Mouse (Mus musculus) embryo, embryonic 11 days (tissue): ENCODE data around the gene Lamtor1.

Experiments used
- DNase-seq: peaks from one replicate; pipeline ENCODE4 v3.0.0-alpha.2; 2015

Lamtor1 gene

GRCm38 (mm10) chr7:101905561-101906286 is at the start of gene Lamtor1:
TSS of gene Lamtor1 (plus strand) at chr7:101905904.
- peak; percentile 100 for DNase-seq

DNA sequence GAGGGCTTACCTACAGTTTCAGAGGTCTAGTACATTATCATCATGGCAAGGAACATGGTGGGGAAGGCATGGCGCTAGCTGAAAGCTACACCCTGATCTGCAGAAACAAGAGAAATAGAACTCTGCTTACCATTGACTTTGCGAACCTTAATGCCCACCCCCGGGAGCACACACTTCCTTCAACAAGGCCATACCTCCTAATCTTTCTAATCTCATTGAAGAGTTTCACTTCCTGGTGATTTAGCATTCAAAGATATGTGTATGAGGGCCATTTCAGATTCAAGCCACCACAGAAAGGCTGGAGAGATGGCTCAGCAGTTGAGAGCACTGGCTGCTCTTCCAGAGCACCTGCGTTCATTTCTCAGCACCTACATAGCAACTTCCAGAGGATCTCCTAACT is 48.6 kb upstream of the Lamtor1 start, which contains the start of gene Folr2:
TSS of gene Folr2 (minus strand) at position 101 of the 400 bp plus-strand sequence.
- no peak for DNase-seq

DNA sequence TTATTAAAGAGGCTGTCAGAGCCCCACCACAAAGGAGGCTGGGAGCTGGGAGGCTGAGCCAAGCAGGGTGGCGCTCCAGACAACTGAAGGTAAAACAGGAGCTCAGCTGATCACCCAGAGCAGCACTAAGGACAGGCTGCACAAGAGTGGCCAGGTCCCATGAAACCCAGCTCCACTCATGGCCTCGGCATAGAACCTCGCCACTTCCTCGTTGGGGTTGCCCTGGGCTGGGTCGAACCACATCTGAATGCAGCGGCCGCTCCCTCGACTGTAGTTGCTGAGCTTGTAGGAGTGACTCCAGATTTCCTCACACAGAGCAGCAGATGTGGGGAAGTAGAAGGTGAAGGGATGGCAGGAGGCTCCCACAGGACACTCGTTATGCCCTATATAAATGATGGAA is 47.3 kb upstream of the Lamtor1 start:
- DNase-seq = no peak

DNA sequence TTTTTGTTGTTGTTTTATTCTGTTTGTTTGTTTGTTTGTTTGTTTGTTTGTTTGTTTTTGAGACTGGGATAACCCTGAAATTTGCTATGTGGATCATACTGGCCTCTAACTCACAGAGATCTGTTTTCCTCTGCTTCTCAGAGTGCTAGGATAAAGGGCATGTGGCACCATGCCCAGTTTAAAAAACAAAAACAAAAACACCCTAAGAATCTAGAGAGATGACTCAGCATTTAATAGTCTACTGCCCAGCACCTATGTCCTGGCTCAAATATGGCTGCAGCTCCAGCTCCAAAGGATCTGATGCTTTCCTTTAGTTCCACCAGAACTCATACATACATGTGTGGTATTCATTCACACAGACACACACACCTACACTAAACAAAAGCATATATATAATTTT is 44.7 kb upstream of the Lamtor1 start:
- no peak for DNase-seq

GRCm38 (mm10) chr7:101862291-101862690 is 43.4 kb upstream of the Lamtor1 start:
- no peak for DNase-seq

GRCm38 (mm10) chr7:101863415-101863814 is 42.3 kb upstream of the Lamtor1 start, which contains the start of gene Anapc15:
TSS of gene Anapc15 (plus strand) at chr7:101863715.
- DNase-seq = no peak

GRCm38 (mm10) chr7:101866491-101867265 is 39.0 kb upstream of the Lamtor1 start:
- no peak for DNase-seq

GRCm38 (mm10) chr7:101867482-101867881 is 38.2 kb upstream of the Lamtor1 start:
- no peak for DNase-seq

DNA sequence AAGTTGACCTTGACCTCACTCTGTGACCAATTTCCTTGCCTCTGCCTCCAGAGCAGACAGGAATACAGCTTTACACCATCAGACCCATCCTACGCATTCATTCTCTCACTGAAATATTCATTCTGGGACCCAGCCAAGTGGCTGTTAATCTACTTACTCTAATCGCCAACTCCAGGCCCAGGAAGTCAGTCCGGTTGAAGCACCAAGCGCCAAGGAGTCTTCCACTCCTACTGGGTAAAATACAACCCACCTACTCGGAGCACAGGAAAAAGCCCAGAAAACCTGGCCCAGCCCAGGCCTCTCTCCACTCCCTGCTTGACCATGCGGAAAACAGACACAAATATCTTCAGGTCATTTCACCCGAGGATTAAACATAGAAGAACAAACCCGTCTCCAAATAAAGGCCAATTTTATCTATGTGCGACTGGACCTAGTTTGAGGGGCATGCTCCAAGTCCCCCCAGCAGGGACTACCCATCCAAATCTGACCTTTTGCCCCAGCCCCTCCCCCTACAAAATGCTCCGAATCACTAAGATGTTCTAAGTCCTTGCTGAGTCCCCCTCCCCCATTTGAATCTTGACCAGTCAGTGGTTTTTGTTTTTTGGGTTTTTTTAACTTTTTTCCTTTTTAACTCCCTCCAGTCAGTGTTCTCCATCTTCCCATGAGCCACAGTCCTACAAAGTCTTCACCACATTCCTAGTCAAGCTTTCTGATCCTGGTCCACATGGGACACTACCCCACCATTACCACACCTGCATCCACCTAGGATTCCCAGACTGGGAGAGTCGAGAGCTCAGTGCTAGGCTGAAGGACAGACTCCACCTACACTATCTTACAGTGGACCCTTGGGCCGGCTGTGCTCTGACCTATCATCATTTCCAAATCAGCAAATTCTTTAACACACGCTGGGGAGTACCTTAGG is 37.2 kb upstream of the Lamtor1 start:
- no peak for DNase-seq

DNA sequence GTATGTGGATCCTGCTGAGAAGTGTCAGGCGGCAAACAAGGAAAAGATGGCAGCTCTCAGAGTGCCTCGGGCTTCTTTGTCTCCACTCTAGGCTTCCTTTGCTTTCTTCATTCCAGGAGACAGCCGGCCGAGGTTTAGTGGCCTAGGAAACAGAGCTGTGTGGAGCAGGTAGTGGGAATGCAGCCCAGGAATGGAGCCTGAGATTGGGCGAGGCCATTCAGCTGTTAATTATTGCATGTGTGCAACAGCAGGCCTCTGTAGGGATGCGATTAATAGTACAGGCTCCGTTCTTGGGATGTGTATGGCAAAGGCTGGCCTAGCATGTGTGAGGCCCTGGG is 36.6 kb upstream of the Lamtor1 start:
- no peak for DNase-seq

DNA sequence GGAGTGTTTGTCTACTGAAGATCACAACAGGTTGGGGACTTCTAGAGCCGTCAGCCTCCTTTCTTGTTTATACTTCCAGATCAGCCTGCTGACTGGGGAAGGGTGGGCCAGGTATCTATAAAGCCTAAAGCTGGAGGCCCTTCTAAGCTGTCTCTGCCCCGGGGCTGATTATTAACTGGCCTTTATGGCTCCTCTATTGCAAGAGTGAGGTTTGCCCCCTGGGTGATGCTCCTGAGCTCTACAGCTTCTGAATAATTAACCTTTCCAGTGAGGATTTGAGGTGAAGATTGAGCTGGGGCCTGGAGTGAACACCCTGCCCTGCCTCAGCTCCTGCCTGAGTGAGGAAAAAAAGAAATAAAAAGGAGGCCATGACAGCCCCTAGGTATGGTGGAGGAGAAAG is 35.1 kb upstream of the Lamtor1 start, which contains the start of gene Folr1:
TSS of gene Folr1 (minus strand) at position 160 of the 400 bp plus-strand sequence.
- no peak for DNase-seq

DNA sequence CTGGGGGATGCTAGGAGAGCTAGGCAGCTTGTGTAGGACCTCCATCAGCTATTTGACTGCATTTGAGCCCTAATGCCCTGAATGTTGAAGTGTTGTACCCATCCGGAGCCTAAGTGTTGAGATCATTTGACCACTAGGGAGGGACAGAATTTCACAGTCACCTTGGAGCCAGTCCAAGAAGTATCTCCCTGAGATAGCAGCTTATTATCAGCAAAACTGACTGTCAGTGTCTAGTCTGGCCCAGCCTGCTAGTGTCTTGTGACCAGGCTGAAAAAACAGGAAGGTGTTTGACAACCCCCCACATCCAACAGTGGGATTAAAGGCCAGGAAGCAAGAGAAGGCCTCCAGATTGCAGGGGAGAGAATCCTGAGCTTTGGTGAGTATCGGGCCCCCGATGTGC is 34.4 kb upstream of the Lamtor1 start:
- no peak for DNase-seq

DNA sequence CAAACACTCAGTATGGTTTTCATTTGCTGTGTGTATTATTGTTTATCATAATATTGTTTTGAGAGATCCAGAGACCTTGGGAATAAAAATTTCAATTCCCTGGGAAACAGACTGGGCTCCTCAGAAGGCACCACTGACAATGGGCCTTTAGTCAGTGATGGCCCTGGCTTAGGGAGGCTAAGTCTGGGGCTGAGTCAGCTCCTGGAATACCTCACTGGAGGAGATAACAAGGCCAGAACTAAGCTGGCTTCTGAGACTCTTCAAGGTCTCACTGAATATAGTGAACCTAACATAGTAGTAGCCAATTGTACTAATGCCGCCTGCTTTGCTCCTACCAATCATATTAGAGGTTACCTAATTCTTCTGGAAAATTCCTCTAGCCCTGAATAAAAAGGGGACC is 29.7 kb upstream of the Lamtor1 start:
- DNase-seq = no peak

DNA sequence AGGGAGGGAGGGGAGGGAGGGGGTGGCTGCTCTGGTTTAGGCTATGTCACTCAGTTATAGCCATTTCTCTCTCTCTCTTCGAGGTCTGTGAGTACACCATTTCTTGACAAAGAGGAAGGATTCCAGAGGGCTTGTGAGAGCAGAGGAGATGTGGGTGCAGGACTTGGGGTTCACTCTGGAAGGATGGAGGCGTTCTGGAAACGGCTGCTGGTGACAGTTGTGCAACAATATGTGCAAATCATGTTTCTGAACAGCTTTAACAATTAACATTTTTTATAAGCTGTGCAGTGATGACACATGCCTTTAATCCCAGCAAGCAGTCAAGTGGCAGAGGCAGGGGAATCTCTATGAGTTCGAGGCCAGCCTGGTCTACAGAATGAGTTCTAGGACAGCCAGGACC is 24.8 kb upstream of the Lamtor1 start:
- no peak for DNase-seq

GRCm38 (mm10) chr7:101882413-101883154 is 23.1 kb upstream of the Lamtor1 start:
- no peak for DNase-seq

DNA sequence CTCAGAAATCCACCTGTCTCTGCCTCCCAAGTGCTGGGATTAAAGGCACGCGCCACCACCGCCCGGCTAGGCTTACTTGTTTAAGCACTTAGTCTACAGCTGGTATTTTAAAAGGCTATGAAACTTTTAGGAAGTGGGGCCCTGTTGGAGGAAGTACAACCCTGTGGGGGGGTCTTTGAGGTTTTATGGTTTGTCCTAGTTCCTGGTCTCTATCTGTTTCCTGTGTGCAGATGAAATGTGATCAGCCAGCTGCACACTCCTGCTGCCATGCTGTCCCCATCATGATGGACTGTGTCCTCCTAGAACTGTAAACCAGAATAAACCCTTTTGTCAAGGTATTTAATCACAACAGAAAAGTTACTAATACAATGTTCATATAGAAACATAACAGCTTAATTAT is 21.5 kb upstream of the Lamtor1 start:
- no peak for DNase-seq

DNA sequence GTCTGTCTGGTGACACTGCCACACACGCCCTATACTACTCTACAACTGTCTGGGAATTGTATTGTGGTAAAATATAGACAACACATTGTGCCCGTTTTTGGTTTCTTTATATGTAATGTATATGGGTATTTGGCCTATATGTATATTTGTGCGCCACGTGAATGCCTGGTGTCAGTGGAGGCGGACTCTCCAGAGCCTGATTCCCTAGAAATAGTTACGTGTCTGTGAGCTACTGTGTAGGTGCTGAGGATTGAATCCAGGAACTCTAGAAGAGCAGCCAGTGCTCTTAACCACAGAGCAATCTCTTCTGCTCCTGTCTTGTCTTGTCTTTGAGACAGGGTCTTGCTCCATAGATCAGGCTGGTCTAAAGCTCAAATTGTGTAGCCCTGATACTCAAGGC is 19.4 kb upstream of the Lamtor1 start:
- no peak for DNase-seq

- no peak for DNase-seq
These were observed 17.2 kb upstream of the Lamtor1 start for GRCm38 (mm10) chr7:101888460-101888859.

- DNase-seq = peak; percentile 11
These were observed 10.0 kb upstream of the Lamtor1 start for GRCm38 (mm10) chr7:101895695-101896094.

DNA sequence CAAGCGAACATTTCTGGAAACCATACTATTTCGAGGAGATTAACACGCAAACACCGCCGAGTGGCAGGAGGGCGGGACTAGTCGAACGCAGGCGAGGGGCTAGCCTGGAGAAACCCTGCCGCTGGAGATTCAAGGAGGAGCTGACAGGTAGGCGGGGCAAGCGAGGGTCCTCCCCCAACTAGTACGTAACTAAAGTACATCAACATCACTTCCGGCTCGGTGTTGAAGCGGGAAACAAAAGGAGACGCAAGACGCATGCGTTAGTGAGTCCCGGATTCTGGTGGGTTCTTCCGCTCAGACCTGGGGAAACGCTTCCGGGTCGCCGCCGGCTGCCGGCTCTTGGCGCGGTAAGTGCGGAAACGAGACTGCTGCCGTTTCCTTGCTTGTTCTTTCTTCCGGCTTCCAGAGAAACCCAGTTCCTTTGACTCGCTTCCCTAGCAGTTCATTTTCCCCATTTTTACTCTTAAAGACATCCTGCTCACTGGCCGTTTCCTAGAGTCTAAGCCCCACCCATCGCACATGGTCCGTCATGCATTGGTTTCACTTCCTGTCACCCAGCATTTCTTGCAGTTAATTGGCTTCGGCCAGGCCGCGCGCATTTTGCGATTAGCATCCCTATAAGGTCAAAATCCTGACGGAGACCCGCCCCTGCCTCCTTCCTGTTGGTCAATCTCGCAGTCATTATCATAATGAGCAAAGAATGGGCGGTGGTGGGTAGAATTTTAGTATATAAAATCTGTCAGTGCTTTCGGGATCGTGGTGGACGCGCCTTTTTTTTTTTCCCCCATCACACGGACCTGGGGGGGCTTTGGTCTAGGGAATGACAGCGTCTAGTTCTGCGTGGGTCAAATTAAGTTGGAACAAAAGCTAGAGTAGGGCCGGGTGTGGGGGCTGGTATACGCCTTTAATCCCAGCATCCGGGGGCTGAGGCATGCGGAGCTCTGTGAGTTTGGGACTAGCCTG is 9.3 kb upstream of the Lamtor1 start:
- DNase-seq = peak; percentile 99
